Mouse (Mus musculus) thymus, adult 2 months (tissue): Measurements from ENCODE around the gene Dock3.

Experiments
- CTCF ChIP-seq: fragments of 200-500 bp; IDR thresholded peaks from 2 replicates; pipeline ENCODE4 v1.5.1; 2012; ENCODE audit warnings: mild to moderate bottlenecking, control low read depth, low read length, moderate library complexity, borderline replicate concordance; ENCODE audit not compliant: control insufficient read depth, poor library complexity, insufficient read depth; ENCODE audit errors: extremely low read depth
- POLR2A ChIP-seq: fragments of 200-500 bp; IDR thresholded peaks from 2 replicates; pipeline ENCODE4 v1.6.1; 2012; ENCODE audit warnings: mild to moderate bottlenecking, low read length, control low read depth, moderate library complexity; ENCODE audit not compliant: control insufficient read depth, poor library complexity, insufficient read depth; ENCODE audit errors: extremely low read depth

- TF ChIP-seq CTCF, result no peak
- no peak for TF ChIP-seq POLR2A
Observed at GRCm38 (mm10) chr9:107037947-107038346, 193.8 kb downstream of the Dock3 start.
